Mouse (Mus musculus) MEL (cell line): ENCODE data around the gene S100a10.

Experiments used
- CTCF ChIP-seq, 3 experiments: IDR thresholded peaks in 2 of 3; conservative IDR thresholded peaks in 1 of 3; 2 replicates each; pipeline ENCODE4 v1.5.1; 2011 to 2012; ENCODE audit warnings: low read length in 3 of 3, low read depth in 2 of 3, mild to moderate bottlenecking in 2 of 3, improper control_type of control experiment in 1 of 3, inconsistent platforms in 1 of 3, mixed read lengths in 1 of 3, moderate library complexity in 1 of 3; ENCODE audit not compliant: control insufficient read depth in 1 of 3, insufficient read depth in 1 of 3, poor library complexity in 1 of 3, severe bottlenecking in 1 of 3
- MAFK ChIP-seq: IDR thresholded peaks from 2 replicates; pipeline ENCODE4 v1.6.1; 2011; ENCODE audit warnings: low read depth, mild to moderate bottlenecking, low read length, improper control_type of control experiment, borderline replicate concordance
- TAL1 ChIP-seq: IDR thresholded peaks from 2 replicates; pipeline ENCODE4 v1.6.1; 2012; ENCODE audit warnings: mild to moderate bottlenecking, inconsistent platforms, low read length, moderate library complexity, mixed read lengths

GRCm38 (mm10) chr3:93517343-93517742 lies 37.5 kb upstream of the S100a10 start:
- no peak for TF ChIP-seq MAFK
- TF ChIP-seq CTCF (IDR thresholded peaks at IDR 0.05 in 2 of 3, conservative IDR thresholded peaks at IDR 0.05 in 1 of 3; ENCODE audit: control insufficient read depth in 1 of 3, insufficient read depth in 1 of 3, low read depth in 2 of 3, low read length in 3 of 3, poor library complexity in 1 of 3, severe bottlenecking in 1 of 3), result no peak
- no peak for TF ChIP-seq TAL1
